Mouse (Mus musculus) limb, embryonic 14.5 days (tissue): ENCODE data around the gene Lrrn3. TPM values are rescaled to one million over a fixed set of nuclear protein-coding genes. Genes with fewer than 3 reads are reported as not detected.

ENCODE experiments used
- ATAC-seq: fragments of 200-750 bp; cut with Nextera tagmentation; 2 replicates; pipeline ENCODE4 v1.8.0; 2017; ENCODE audit warnings: low read depth, moderate number of reproducible peaks, moderate TSS enrichment; ENCODE audit not compliant: low FRiP score
- DNase-seq: peaks from one replicate; pipeline ENCODE4 v3.0.0-alpha.2; 2015; ENCODE audit warnings: low spot score
- H3K27ac ChIP-seq: fragments of 300-500 bp; sonication (generic); replicated peaks from 2 replicates; pipeline ENCODE4 v1.5.1; 2014; ENCODE audit warnings: low read depth, mild to moderate bottlenecking, low read length, moderate library complexity, mixed read lengths
- H3K27me3 ChIP-seq: fragments of 300-500 bp; sonication (generic); 2 replicates; pipeline ENCODE4 v1.6.1; 2014; ENCODE audit warnings: low read length, mixed read lengths; ENCODE audit not compliant: control insufficient read depth, insufficient read depth
- H3K36me3 ChIP-seq: fragments of 300-500 bp; sonication (generic); 2 replicates; pipeline ENCODE4 v1.6.1; 2014; ENCODE audit warnings: mild to moderate bottlenecking, low read length, moderate library complexity, mixed read lengths; ENCODE audit not compliant: control insufficient read depth, insufficient read depth
- H3K4me1 ChIP-seq: fragments of 300-500 bp; sonication (generic); 2 replicates; pipeline ENCODE4 v1.6.1; 2014; ENCODE audit warnings: antibody characterized with exemption, low read length, mixed read lengths; ENCODE audit not compliant: control insufficient read depth, insufficient read depth
- H3K4me2 ChIP-seq: fragments of 300-500 bp; sonication (generic); replicated peaks from 2 replicates; pipeline ENCODE4 v1.6.1; 2014; ENCODE audit warnings: low read depth, mild to moderate bottlenecking, low read length, moderate library complexity; ENCODE audit not compliant: severe bottlenecking
- H3K4me3 ChIP-seq: fragments of 300-500 bp; sonication (generic); replicated peaks from 2 replicates; pipeline ENCODE4 v1.5.1; 2014; ENCODE audit warnings: low read length
- H3K9ac ChIP-seq: fragments of 300-500 bp; sonication (generic); 2 replicates; pipeline ENCODE4 v1.6.1; 2014; ENCODE audit warnings: mild to moderate bottlenecking, low read depth, low read length, moderate library complexity; ENCODE audit not compliant: severe bottlenecking
- H3K9me3 ChIP-seq: fragments of 300-500 bp; sonication (generic); 2 replicates; pipeline ENCODE4 v1.6.1; 2016; ENCODE audit warnings: low read length; ENCODE audit not compliant: control insufficient read depth
- POLR2A ChIP-seq: fragments of 200-500 bp; IDR thresholded peaks from 2 replicates; pipeline ENCODE4 v1.8.0; 2012; ENCODE audit warnings: inconsistent platforms, mild to moderate bottlenecking, moderate library complexity, borderline replicate concordance; ENCODE audit not compliant: insufficient read depth, insufficient read length; ENCODE audit errors: extremely low read depth
- WGBS: fragments of 180-500 bp; shearing (Covaris S2); extraction: QIAGEN DNeasy Blood & Tissue Kit; methylation state at CpG from one replicate; pipeline ENCODE4 v1.1.7; 2014; 5-methylcytosine and 5-hydroxymethylcytosine counted together
- polyA plus RNA-seq, 2 experiments: library from polyadenylated mRNA; depleted of rRNA in 1 of 2; stranded (reverse) in 1 of 2; unstranded in 1 of 2; fragments of >200 nt; fragmentation: Nextera tagmentation in 1 of 2; extraction: Ambion mirVana in 1 of 2; gene quantifications; 2 replicates each; pipeline versions ENCODE4 v1.2.1 to v1.2.3; 2012 to 2014

The Lrrn3 gene
- polyA plus RNA-seq, 2 experiments = 5.1 to 10.4 TPM

- WGBS = 55% methylated on average over 5 of the region's 5 CpGs
- Histone ChIP-seq H3K27ac (no peak overlapping the region), H3K9ac (no peak overlapping the region), H3K36me3 (no peaks in the 10 kb centered on the region), H3K9me3 (no peaks in the 10 kb centered on the region), H3K4me3 (no peak overlapping the region), H3K27me3 (no peaks in the 10 kb centered on the region), H3K4me1 (no peaks in the 10 kb centered on the region), H3K4me2 (no peak overlapping the region)
- ATAC-seq (no peak), DNase-seq (no peak)
- TF ChIP-seq POLR2A = no peak
Measured at GRCm38 (mm10) chr12:41427464-41427863, 58.8 kb downstream of the Lrrn3 start.

DNA sequence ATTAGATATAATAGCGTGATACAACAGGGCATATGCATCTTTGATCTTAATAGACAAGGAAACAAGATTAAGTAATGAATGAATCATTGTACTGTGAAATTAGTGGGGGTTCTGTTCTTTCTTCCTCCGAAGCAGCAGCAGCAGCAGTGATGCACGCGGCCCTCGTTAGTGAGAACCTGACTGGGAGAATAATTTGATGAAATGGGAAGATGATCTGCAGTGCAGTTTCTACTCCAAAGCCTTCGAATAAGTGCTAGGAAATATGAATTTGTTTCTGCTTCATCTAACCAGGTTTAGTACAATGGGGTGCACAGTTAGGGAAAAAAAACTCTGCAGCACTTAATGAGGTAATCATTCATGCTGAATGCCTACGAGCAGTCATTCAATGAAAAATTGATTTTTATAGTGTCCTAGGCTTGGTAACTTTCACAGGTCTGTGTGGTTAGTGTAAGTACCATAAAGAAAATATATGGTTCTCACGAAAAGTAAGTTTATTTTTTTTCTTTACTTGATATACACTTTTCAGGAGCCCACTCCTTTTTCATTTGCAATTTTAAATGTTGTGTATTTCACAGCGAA is 61.0 kb downstream of the Lrrn3 start:
- no peak for TF ChIP-seq POLR2A
- Histone ChIP-seq H3K27ac (no peak overlapping the region), H3K9ac (no peak overlapping the region), H3K4me3 (no peak overlapping the region), H3K4me1 (no peaks in the 10 kb centered on the region), H3K9me3 (no peaks in the 10 kb centered on the region), H3K27me3 (no peaks in the 10 kb centered on the region), H3K36me3 (no peaks in the 10 kb centered on the region), H3K4me2 (no peak overlapping the region)
- DNase-seq (no peak), ATAC-seq (no peak)
- 51% methylated on average over 9 of the region's 9 CpGs for WGBS

GRCm38 (mm10) chr12:41417961-41418360 is 68.3 kb downstream of the Lrrn3 start:
- ATAC-seq (no peak), DNase-seq (no peak)
- H3K4me2 ChIP-seq = no peak overlapping the region

DNA sequence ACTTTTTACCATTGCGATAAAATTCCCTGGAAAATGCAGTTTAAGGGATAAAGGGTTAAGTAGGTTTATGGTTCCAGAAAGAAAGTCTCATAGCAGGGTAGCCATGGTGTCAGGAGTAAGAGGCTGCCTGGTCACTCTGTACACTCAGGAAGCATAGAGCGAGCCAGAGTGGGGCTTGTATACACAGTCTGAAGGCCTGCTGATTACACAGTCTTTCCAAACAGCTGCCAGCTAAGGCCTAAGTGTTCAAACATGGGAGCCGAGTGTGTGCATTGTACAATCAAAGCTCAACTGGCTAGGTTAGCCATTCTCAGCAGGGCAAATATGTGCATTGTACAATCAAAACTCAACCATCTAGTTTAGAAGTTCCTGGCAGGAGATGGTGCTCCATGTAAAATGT is 69.1 kb downstream of the Lrrn3 start:
- Histone ChIP-seq H3K9ac (no peak overlapping the region), H3K27ac (no peak overlapping the region), H3K9me3 (no peaks in the 10 kb centered on the region), H3K4me1 (no peaks in the 10 kb centered on the region; the same call in 1 of the 2 replicates), H3K4me2 (no peak overlapping the region), H3K27me3 (no peaks in the 10 kb centered on the region), H3K4me3 (no peak overlapping the region), H3K36me3 (no peaks in the 10 kb centered on the region)
- ATAC-seq = no peak
- no peak for TF ChIP-seq POLR2A
- WGBS = 54% methylated on average over 3 of the region's 3 CpGs
- no peak for DNase-seq

More at GRCm38 (mm10) chr12:41417961-41418360, 68.3 kb downstream of the Lrrn3 start:
- H3K9me3 ChIP-seq = no peaks in the 10 kb centered on the region
- H3K27ac ChIP-seq = no peak overlapping the region
- H3K4me3 ChIP-seq = no peak overlapping the region
- H3K9ac ChIP-seq = no peak overlapping the region
- no peaks in the 10 kb centered on the region; the same call in 1 of the 2 replicates for H3K4me1 ChIP-seq
- no peak for TF ChIP-seq POLR2A
- 84% methylated on average over 4 of the region's 4 CpGs for WGBS
- no peaks in the 10 kb centered on the region for H3K27me3 ChIP-seq
- H3K36me3 ChIP-seq = no peaks in the 10 kb centered on the region

- DNase-seq = no peak
- no peak for TF ChIP-seq POLR2A
- H3K36me3 ChIP-seq = no peaks in the 10 kb centered on the region
- ATAC-seq = no peak
- H3K9ac ChIP-seq = no peak overlapping the region
- no peak overlapping the region for H3K27ac ChIP-seq
- no peaks in the 10 kb centered on the region for H3K9me3 ChIP-seq
- H3K27me3 ChIP-seq = no peaks in the 10 kb centered on the region
- H3K4me1 ChIP-seq = no peaks in the 10 kb centered on the region; the same call in 1 of the 2 replicates
- H3K4me3 ChIP-seq = no peak overlapping the region
- H3K4me2 ChIP-seq = no peak overlapping the region
Measured at GRCm38 (mm10) chr12:41416635-41417034, 69.6 kb downstream of the Lrrn3 start.
